Mouse (Mus musculus) C2C12 (cell line): ENCODE data around the gene Pex7.

Experiments used
- CTCF ChIP-seq: IDR thresholded peaks from one replicate; pipeline ENCODE4 v1.5.1; 2011; ENCODE audit not compliant: control insufficient read depth, insufficient read depth, insufficient read length
- MAX ChIP-seq: IDR thresholded peaks from one replicate; pipeline ENCODE4 v1.6.1; 2011; ENCODE audit warnings: mild to moderate bottlenecking, control low read depth

GRCm38 (mm10) chr10:19955817-19956216 is 48.3 kb upstream of the Pex7 start:
- TF ChIP-seq CTCF (no peak), MAX (no peak)
